Mouse (Mus musculus) adrenal gland, postnatal 25 days (tissue): ENCODE measurements around the gene Rgs3. TPM values are rescaled to one million over a fixed set of nuclear protein-coding genes. Genes with fewer than 3 reads are reported as not detected.

Source experiments
- DNase-seq: peaks from one replicate; pipeline ENCODE4 v3.0.0; 2021; ENCODE audit warnings: mixed read lengths
- total RNA-seq: library from RNA; stranded (reverse); gene quantifications from 2 replicates; pipeline ENCODE4 v1.2.3, GENCODE M21; 2021

Gene Rgs3
- total RNA-seq, 1 experiment from 2014 or later, result 31.5 TPM

DNA sequence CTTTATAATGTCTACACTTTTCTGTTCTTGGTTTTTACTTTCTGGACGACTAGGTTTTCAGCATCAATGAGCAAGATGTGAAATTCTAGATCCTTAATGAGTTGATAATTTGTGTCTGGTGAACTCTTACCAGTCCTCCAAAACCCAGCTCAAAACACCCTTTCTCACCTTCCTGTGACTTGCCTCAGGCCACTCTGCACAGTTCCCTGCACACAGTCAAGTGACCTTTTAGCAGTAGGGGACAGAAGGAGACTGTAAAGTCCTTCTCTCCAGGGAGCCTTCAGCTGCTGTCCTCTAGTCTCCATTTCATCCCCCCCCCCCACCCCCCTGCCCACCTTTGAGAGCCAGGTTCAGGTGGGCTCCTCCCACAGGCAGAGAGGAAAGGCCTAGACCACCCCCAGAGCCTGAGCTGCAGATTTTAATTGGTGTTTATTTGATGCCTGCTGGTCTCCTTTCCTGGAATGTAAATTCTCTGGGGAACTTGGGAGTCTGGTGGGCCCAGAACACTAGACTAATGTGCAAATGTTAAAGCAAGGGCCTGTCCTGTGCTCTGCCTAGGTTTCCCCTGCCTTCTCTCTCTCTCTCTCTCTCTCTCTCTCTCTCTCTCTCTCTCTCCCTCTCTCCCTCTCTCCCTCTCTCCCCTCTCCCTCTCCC lies 185.5 kb downstream of the Rgs3 start:
- no peak for DNase-seq

Other genes with a start within 250 kb of the Rgs3 start
- gene Fkbp15, start 199.3 kb upstream of the Rgs3 start, total RNA-seq, result 34.9 and 42.5 TPM in 2 replicates
- 50.7 and 51.4 TPM in 2 replicates for gene Slc31a1, start 199.1 kb upstream of the Rgs3 start, total RNA-seq
- 70.4 and 85.8 TPM in 2 replicates for gene Cdc26, start 151.2 kb upstream of the Rgs3 start, total RNA-seq
- gene Prpf4, start 151.1 kb upstream of the Rgs3 start, total RNA-seq, result 28.4 and 30.2 TPM in 2 replicates
- not detected in 2 replicates for gene Rnf183, start 124.6 kb upstream of the Rgs3 start, total RNA-seq
- 2.4 and 3.0 TPM in 2 replicates for gene Wdr31, start 89.0 kb upstream of the Rgs3 start, total RNA-seq
- gene Bspry, start 79.8 kb upstream of the Rgs3 start, total RNA-seq, result 2.4 and 3.5 TPM in 2 replicates
- gene Hdhd3, start 56.4 kb upstream of the Rgs3 start, total RNA-seq, result 10.2 and 14.6 TPM in 2 replicates
- 78.1 and 97.7 TPM in 2 replicates for gene Alad, start 39.9 kb upstream of the Rgs3 start, total RNA-seq
- gene Pole3, start 34.8 kb upstream of the Rgs3 start, total RNA-seq, result 49.0 and 52.2 TPM in 2 replicates
- 0.64 TPM in 1 of 2 replicates, not detected in the other for gene 4933430I17Rik, start 34.5 kb upstream of the Rgs3 start, total RNA-seq